Mouse (Mus musculus): ENCODE results near the gene Bicd1.

DNA sequence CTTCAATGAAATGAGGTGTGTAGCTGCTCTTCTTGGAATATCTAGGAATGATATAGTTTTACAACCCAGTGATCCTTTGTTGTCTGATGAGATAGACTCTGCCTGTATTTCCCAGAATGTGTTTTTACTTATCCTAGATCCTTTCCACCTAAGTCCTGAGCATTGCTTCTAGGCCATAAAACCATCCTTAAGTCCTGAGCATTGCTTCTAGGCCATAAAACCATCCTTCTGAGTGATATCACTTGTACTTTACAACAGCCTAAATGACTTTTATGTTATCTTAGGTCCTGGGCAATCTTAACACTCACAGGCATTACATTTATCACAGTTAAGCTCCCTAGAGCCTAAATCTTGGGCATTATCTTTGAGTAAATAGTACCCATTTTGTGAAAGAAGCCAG, 48.6 kb downstream of the Bicd1 start:
- TF ChIP-seq CTCF (IDR thresholded peaks at IDR 0.05; ENCODE audit: low read depth, low read length) (no peak), POLR2A (IDR thresholded peaks at IDR 0.05; ENCODE audit: insufficient read depth, low read length) (no peak), EP300 (IDR thresholded peaks at IDR 0.05; ENCODE audit: insufficient read depth, low read depth, low read length) (no peak)
